Mouse (Mus musculus): ENCODE measurements around the gene Ndufc1. TPM values are rescaled to one million over a fixed set of nuclear protein-coding genes. Genes with fewer than 3 reads are reported as not detected.

Gene Ndufc1
- polyA plus RNA-seq, 1 experiment from 2014 or later: 1,832 TPM

DNA sequence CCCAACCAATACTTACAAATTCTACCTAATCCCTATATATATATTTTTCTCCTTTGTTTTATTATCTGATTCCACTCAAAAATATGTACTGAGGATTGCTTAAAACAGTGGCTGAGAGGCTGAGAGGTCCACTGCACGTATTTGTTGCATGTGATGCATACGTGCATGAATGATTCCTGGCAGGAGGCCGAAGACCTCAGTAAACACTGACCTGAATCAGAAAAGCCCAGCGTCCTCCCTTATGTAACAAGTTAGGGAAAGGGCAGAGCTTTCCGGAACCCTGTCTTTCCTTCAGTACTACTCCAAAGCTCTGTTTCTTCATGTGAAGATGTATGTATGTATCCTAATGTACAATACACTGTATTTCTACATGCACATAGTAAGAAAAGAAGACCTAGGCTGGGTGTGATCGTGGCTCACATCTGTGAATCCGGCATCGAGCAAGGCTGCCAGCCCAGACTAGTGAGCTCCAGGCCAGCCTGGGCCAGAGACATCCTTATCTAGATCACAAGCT lies 20.9 kb downstream of the Ndufc1 start:
- peaks cover 6 to 8% of the 10 kb centered on the region in 2 experiments; a peak in 3 of 4 replicates for H3K4me1 ChIP-seq (ENCODE audit: control insufficient read depth in 2 of 2, insufficient read depth in 2 of 2, low read length in 2 of 2)
- no peak for ATAC-seq (ENCODE audit: insufficient number of reproducible peaks, insufficient read depth, low FRiP score, low read depth)
- no peak overlapping the region for H3K4me3 ChIP-seq (ENCODE audit: control insufficient read depth in 1 of 2, insufficient read depth in 1 of 2, low read depth in 1 of 2, low read length in 2 of 2)
- H3K27me3 ChIP-seq (ENCODE audit: control insufficient read depth, insufficient read depth, low read length): no peaks in the 10 kb centered on the region
- H3K36me3 ChIP-seq (ENCODE audit: control insufficient read depth, insufficient read depth, low read length): no peaks in the 10 kb centered on the region
- no peak overlapping the region for H3K27ac ChIP-seq (replicated peaks in 1 of 2; ENCODE audit: control insufficient read depth in 1 of 2, insufficient read depth in 1 of 2, low read depth in 2 of 2, low read length in 2 of 2)
- no peaks in the 10 kb centered on the region for H3K9me3 ChIP-seq (ENCODE audit: control insufficient read depth, low read length)
- WGBS: 53% methylated on average over 8 of the region's 8 CpGs
- no peak overlapping the region for H3K4me2 ChIP-seq (ENCODE audit: low read length)
- no peak overlapping the region for H3K9ac ChIP-seq (ENCODE audit: low read length)

DNA sequence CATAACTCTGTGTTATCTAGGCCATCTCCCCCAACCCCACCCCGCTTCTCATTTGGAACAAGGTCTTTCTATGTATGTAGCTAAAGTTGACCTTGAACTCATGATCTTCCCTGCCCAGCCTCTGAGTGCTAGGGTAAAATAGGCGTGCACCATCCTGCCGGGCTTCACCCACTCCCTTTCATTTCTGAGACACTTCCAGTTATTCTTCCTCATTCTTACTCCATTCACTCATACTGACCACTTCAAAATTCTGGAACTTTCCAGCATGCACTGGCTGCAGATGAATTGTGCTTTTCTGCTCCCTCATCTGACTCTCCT lies 21.7 kb downstream of the Ndufc1 start:
- H3K9me3 ChIP-seq (ENCODE audit: control insufficient read depth, low read length): no peaks in the 10 kb centered on the region
- no peaks in the 10 kb centered on the region for H3K27me3 ChIP-seq (ENCODE audit: control insufficient read depth, insufficient read depth, low read length)
- 82% methylated on average over 3 of the region's 3 CpGs for WGBS
- no peak overlapping the region for H3K9ac ChIP-seq (ENCODE audit: low read length)
- no peaks in the 10 kb centered on the region for H3K36me3 ChIP-seq (ENCODE audit: control insufficient read depth, insufficient read depth, low read length)
- no peak overlapping the region for H3K27ac ChIP-seq (replicated peaks in 1 of 2; ENCODE audit: control insufficient read depth in 1 of 2, insufficient read depth in 1 of 2, low read depth in 2 of 2, low read length in 2 of 2)
- no peak overlapping the region for H3K4me3 ChIP-seq (ENCODE audit: control insufficient read depth in 1 of 2, insufficient read depth in 1 of 2, low read depth in 1 of 2, low read length in 2 of 2)
- H3K4me2 ChIP-seq (ENCODE audit: low read length): no peak overlapping the region
- peaks cover 6 to 8% of the 10 kb centered on the region in 2 experiments; a peak in 3 of 4 replicates for H3K4me1 ChIP-seq (ENCODE audit: control insufficient read depth in 2 of 2, insufficient read depth in 2 of 2, low read length in 2 of 2)
- no peak for ATAC-seq (ENCODE audit: insufficient number of reproducible peaks, insufficient read depth, low FRiP score, low read depth)

DNA sequence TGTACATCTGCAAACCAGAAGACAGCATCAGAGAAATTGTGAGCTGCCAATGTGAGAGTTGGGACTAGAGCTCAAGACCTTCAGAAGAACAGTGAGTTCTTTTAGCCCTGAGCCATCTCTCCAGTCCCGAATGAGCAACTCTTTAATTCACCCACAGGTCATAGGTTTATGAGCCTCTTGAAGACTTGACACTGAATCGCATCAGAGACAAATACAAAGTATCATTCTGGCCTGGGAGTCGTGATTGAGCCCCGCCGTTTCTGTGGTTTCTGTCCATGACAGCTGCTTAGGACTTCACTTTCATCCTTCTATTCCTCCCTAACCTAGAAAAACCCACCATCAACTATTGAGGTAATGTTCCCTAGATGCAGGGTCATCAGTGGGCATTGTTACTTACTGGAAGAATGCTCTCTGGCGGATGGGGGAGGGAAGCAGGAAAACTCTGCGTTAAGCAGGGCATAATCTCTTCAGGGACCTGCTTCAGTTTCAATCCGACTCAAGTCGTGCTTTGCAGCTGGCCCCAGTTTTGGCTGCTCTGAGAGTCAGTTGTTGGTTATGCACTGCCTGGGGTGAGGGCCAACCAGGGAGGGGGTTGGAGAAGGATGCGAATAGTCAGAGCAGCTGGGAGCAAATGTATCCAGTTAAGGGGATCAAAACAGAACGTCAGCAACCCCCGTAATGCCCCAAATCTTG lies 22.2 kb downstream of the Ndufc1 start:
- WGBS: 50% methylated on average over 12 of the region's 12 CpGs
- H3K27ac ChIP-seq (replicated peaks in 1 of 2; ENCODE audit: control insufficient read depth in 1 of 2, insufficient read depth in 1 of 2, low read depth in 2 of 2, low read length in 2 of 2): no peak overlapping the region
- no peak for ATAC-seq (ENCODE audit: insufficient number of reproducible peaks, insufficient read depth, low FRiP score, low read depth)

DNA sequence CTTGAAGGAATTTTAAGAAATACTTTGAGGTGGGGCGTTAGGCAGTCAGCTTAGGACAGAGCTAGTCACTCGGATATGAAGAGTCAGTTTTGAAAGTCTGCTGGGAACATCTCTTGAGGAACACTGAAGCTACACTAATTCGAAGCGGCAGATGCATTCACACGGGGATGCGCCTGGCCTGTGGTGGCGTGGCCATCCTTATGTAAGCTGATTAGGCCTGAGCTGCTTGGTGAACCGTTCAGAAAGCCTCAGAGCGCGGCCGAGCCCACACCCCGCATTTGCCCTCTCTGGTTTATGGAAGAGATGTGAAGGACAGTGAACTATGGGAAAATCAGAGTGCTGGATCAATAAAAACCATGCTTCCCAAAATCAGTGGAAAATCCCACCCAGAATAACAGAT lies 25.4 kb downstream of the Ndufc1 start:
- Histone ChIP-seq H3K9ac (ENCODE audit: low read length) (no peak overlapping the region), H3K27me3 (ENCODE audit: control insufficient read depth, insufficient read depth, low read length) (no peaks in the 10 kb centered on the region), H3K4me3 (ENCODE audit: control insufficient read depth in 1 of 2, insufficient read depth in 1 of 2, low read depth in 1 of 2, low read length in 2 of 2) (no peak overlapping the region), H3K4me1 (ENCODE audit: control insufficient read depth in 2 of 2, insufficient read depth in 2 of 2, low read length in 2 of 2) (peaks cover 0 to 4% of the 10 kb centered on the region in 2 experiments; a peak in 3 of 4 replicates), H3K27ac (replicated peaks in 1 of 2; ENCODE audit: control insufficient read depth in 1 of 2, insufficient read depth in 1 of 2, low read depth in 2 of 2, low read length in 2 of 2) (no peak overlapping the region), H3K9me3 (ENCODE audit: control insufficient read depth, low read length) (no peaks in the 10 kb centered on the region), H3K4me2 (ENCODE audit: low read length) (no peak overlapping the region), H3K36me3 (ENCODE audit: control insufficient read depth, insufficient read depth, low read length) (no peaks in the 10 kb centered on the region)
- 77% methylated on average over 12 of the region's 12 CpGs for WGBS
- no peak for ATAC-seq (ENCODE audit: insufficient number of reproducible peaks, insufficient read depth, low FRiP score, low read depth)

More for the DNA sequence above, 22.2 kb downstream of the Ndufc1 start:
- H3K27me3 ChIP-seq (ENCODE audit: control insufficient read depth, insufficient read depth, low read length): no peaks in the 10 kb centered on the region
- H3K4me1 ChIP-seq (ENCODE audit: control insufficient read depth in 2 of 2, insufficient read depth in 2 of 2, low read length in 2 of 2): peaks cover 6 to 8% of the 10 kb centered on the region in 2 experiments; a peak in 3 of 4 replicates
- H3K4me3 ChIP-seq (ENCODE audit: control insufficient read depth in 1 of 2, insufficient read depth in 1 of 2, low read depth in 1 of 2, low read length in 2 of 2): no peak overlapping the region
- H3K9me3 ChIP-seq (ENCODE audit: control insufficient read depth, low read length): no peaks in the 10 kb centered on the region
- H3K4me2 ChIP-seq (ENCODE audit: low read length): no peak overlapping the region
- no peak overlapping the region for H3K9ac ChIP-seq (ENCODE audit: low read length)
- no peaks in the 10 kb centered on the region for H3K36me3 ChIP-seq (ENCODE audit: control insufficient read depth, insufficient read depth, low read length)

DNA sequence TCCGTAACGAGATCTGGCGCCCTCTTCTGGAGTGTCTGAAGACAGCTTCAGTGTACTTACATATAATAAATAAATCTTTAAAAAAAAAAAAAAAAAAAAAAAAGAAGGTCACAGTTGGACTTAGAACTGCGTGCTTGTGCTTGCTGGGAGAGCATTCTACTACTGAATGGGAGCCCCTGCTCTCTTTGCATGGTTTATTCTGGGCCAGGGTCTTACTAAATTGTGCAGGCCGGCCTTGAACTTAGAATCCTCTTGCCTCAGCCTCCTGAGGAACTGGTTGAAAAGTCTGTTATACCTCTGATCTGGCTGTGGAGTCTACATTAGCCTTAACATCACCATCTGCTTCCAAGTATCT lies 28.2 kb downstream of the Ndufc1 start:
- WGBS: 75% methylated on average over 2 of the region's 5 CpGs
- Histone ChIP-seq H3K9me3 (ENCODE audit: control insufficient read depth, low read length) (no peaks in the 10 kb centered on the region), H3K9ac (ENCODE audit: low read length) (no peak overlapping the region), H3K4me1 (ENCODE audit: control insufficient read depth in 2 of 2, insufficient read depth in 2 of 2, low read length in 2 of 2) (peaks cover 0 to 5% of the 10 kb centered on the region in 2 experiments; a peak in 3 of 4 replicates), H3K27ac (replicated peaks in 1 of 2; ENCODE audit: control insufficient read depth in 1 of 2, insufficient read depth in 1 of 2, low read depth in 2 of 2, low read length in 2 of 2) (no peak overlapping the region), H3K36me3 (ENCODE audit: control insufficient read depth, insufficient read depth, low read length) (no peaks in the 10 kb centered on the region), H3K4me2 (ENCODE audit: low read length) (no peak overlapping the region), H3K27me3 (ENCODE audit: control insufficient read depth, insufficient read depth, low read length) (no peaks in the 10 kb centered on the region), H3K4me3 (ENCODE audit: control insufficient read depth in 1 of 2, insufficient read depth in 1 of 2, low read depth in 1 of 2, low read length in 2 of 2) (no peak overlapping the region)
- ATAC-seq (ENCODE audit: insufficient number of reproducible peaks, insufficient read depth, low FRiP score, low read depth): no peak

DNA sequence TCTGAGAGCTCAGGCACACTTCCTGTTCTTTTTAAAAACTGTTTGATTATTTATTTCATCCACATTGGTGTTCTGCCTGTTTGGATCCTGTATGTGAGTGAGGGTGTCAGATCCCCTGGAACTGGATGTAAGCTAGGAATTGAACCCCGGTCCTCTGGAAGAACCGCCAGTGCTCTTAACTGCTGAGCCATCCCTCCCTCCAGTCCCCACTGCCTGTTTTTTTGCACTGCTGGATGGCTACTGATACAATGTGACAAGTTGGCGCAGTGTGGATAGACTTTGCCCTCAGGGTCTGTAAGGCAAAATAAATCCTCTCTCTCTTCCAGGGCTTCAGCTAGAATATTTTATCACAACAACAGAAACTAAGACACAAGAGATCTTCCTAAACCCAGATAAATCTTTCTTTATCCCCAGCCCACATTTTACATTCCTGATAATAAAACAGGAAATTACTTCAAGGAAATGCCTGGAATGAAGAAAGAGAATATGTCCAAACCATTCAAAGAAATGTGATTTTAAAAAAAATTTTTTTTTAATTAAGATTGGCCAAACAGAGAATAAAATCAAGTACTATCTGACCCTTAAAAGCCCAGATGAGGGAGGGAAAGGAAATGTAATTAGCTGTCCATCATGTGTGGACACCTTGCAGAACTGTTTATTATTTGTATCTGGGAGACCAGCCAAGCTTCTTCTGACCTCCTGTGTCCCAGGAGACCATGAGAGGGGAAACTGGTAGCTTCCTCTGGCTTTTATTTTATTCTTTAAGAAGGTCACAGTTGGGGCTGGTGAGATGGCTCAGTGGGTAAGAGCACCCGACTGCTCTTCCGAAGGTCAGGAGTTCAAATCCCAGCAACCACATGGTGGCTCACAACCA lies 28.8 kb downstream of the Ndufc1 start:
- H3K27me3 ChIP-seq (ENCODE audit: control insufficient read depth, insufficient read depth, low read length): no peaks in the 10 kb centered on the region
- H3K9me3 ChIP-seq (ENCODE audit: control insufficient read depth, low read length): no peaks in the 10 kb centered on the region
- no peak overlapping the region for H3K9ac ChIP-seq (ENCODE audit: low read length)
- no peak overlapping the region for H3K4me2 ChIP-seq (ENCODE audit: low read length)
- no peaks in the 10 kb centered on the region for H3K36me3 ChIP-seq (ENCODE audit: control insufficient read depth, insufficient read depth, low read length)
- H3K4me1 ChIP-seq (ENCODE audit: control insufficient read depth in 2 of 2, insufficient read depth in 2 of 2, low read length in 2 of 2): peaks cover 0 to 5% of the 10 kb centered on the region in 2 experiments; a peak in 3 of 4 replicates
- no peak overlapping the region for H3K27ac ChIP-seq (replicated peaks in 1 of 2; ENCODE audit: control insufficient read depth in 1 of 2, insufficient read depth in 1 of 2, low read depth in 2 of 2, low read length in 2 of 2)
- ATAC-seq (ENCODE audit: insufficient number of reproducible peaks, insufficient read depth, low FRiP score, low read depth): no peak
- 69% methylated on average over 5 of the region's 5 CpGs for WGBS
- H3K4me3 ChIP-seq (ENCODE audit: control insufficient read depth in 1 of 2, insufficient read depth in 1 of 2, low read depth in 1 of 2, low read length in 2 of 2): no peak overlapping the region

DNA sequence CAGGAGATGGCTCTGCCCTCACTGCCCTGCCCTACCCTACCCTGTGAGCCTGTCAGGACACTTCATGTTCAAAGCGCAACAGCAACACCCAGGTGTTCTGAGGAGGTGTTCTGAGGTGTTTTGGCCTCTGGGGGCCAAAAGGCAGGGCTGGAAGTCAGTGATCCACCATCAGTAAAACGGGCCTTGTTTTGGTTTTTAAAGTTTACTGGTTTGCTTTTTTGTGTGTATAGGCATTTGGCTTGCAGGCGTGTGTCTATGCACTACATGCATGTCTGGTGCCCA lies 30.2 kb downstream of the Ndufc1 start:
- Histone ChIP-seq H3K4me2 (ENCODE audit: low read length) (peak overlapping the region; percentile 63), H3K9ac (ENCODE audit: low read length) (peak overlapping the region; percentile 63), H3K36me3 (ENCODE audit: control insufficient read depth, insufficient read depth, low read length) (no peaks in the 10 kb centered on the region), H3K4me3 (ENCODE audit: control insufficient read depth in 1 of 2, insufficient read depth in 1 of 2, low read depth in 1 of 2, low read length in 2 of 2) (peak overlapping the region; percentile 32 to 47), H3K27me3 (ENCODE audit: control insufficient read depth, insufficient read depth, low read length) (no peaks in the 10 kb centered on the region), H3K9me3 (ENCODE audit: control insufficient read depth, low read length) (no peaks in the 10 kb centered on the region), H3K4me1 (ENCODE audit: control insufficient read depth in 2 of 2, insufficient read depth in 2 of 2, low read length in 2 of 2) (peaks cover 0 to 5% of the 10 kb centered on the region in 2 experiments; a peak in 3 of 4 replicates), H3K27ac (replicated peaks in 1 of 2; ENCODE audit: control insufficient read depth in 1 of 2, insufficient read depth in 1 of 2, low read depth in 2 of 2, low read length in 2 of 2) (no peak overlapping the region)
- ATAC-seq (ENCODE audit: insufficient number of reproducible peaks, insufficient read depth, low FRiP score, low read depth): no peak; the same call in 1 of the 2 replicates
- 74% methylated on average over 3 of the region's 3 CpGs for WGBS

All from heart, embryonic 14.5 days (tissue).